Mouse (Mus musculus) ovary, adult 18-20 months (tissue): ENCODE measurements around the gene Snai3.

Experiments used
- DNase-seq: peaks from one replicate; pipeline ENCODE4 v3.0.0; 2022; ENCODE audit warnings: low spot score, mixed read lengths

Gene Snai3

DNA sequence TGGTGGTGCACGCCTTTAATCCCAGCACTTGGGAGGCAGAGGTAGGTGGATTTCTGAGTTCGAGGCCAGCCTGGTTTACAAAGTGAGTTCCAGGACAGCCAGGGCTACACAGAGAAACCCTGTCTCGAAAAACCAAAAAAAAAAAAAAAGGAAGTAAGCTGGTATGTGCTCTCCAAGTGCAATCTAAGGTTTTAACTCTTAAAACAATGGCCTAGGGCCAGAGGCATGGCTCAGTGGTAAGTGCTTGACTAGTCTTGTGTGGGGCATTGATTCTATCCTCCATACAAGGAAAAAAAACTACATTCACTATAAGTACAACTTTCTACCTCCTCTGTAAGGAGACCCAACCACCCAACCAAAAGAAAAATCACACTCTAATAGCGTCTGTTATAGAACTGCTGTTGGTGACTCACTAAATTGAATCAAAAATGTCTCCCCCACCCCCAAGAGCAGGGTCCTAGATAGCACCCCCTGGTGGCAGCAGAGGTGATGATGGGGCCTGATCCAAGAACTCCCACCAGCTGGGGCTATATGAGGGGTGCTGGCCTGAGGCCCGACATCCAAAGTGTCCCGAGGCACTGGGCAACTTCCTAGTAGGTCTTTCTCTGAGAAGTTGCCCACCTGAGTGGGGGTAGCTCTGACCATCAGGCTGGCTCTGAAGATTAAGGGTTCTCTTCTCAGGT is 1.2 kb downstream of the Snai3 start:
- DNase-seq: no peak

DNA sequence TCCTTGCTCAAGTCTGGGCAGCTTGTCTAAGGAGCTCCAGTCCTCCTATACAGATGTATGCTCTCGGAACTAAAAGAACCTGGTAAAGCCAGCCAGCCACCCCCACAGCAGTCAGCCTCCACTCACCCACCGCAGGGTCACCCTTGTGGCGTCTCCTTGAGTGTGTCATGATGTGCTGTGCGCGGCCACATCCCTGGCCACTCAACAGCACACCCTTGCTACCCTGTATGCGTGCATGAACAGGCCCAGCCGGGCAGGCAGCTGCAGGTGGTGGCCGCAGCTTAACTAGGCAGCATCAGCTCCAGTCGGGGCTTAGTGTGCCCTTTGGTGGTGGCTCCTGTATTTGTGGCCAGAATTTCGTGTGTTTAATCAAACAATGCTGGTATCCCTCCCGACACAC is 3.4 kb downstream of the Snai3 start:
- DNase-seq: no peak

DNA sequence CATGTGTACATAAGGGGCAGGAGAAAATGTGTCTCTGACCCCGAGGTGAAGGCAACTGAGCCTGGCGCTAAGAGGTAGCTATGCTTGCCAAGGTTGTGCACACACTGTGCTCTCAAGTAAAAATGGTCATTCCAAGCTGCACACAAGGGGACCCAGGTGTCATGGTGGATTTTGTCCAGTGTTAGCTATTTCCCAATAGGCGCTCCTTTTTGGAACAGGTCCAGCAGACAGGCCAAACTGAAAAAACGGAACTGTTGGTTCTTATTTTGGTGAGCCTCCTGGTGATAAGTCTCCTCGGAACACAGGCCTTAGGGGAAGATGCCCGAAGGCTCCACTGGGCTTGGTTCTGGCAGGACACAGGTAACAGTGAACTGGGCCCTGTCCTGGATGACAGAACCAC is 6.1 kb downstream of the Snai3 start:
- DNase-seq: no peak

DNA sequence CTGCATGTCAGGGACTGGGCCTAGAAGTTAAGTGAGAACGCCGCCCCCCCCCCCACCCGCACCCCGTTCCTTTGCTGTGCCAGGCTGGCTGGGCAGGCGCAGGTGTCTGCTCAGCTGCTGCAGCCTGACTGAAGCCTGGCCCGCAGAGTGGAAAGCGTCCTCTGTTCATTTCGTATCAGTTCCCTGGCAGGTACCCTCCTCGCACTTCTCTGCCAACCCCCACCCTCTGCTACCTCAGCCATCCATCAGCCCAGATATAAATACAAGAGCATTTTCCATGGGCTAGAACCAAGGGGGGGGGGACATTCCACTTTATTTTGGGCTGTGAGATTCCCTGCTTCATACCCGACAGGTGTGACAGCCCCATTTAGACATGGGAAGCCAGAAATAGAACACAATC is 8.4 kb downstream of the Snai3 start:
- DNase-seq: no peak

- DNase-seq: no peak
These were observed 9.3 kb downstream of the Snai3 start for GRCm38 (mm10) chr8:122451161-122451703.

DNA sequence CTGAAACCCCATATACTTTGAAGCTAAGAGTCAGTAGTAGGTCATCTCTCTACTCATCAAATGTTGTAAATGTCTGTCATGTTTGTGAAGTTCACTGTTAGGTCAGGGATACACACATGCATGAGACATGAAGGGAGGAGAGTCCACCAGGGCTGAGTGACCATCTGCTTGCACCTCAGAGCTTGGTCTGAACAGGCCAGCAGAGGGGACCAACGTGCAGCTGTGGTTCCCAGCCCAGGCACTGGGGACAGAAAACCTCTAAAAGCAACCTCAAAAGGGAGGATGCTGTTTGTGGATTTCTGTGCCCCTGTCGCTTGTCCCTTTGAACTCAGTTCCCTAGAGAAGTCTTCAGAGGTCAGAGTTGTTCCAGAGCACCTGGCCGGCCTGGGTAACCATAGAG is 15.3 kb downstream of the Snai3 start:
- DNase-seq: no peak

DNA sequence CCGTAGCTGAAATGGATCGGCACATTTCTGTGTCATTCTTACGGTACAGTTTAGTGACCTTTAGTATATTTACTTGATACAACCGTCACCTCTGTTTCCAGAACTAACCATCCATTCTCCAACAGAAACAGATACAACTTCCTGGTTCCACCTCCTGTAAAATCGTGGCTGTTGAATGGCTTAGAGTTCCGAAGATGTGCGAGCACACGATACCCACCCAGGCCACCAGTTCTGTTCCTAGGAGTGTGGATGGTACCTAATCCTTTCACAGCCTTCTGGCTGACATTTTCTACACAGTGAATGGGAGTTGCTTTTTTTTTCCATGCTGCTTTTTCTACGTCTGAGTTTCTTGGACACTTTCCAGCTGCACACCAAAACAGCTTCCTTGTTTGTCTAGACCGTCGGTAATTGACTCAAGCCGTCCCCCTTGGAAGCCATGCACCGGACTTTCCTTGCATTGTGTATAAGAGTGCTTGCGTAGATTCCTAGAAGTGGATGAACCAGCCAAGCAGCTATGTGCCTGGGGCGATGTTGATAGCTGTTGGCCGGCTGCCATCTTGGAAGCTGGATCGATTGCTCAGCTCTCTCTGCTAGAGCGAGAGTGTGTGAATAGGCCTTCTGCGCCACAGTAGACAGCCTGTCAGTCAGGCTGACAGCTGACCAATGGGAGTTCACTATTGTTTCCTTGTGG is 16.3 kb downstream of the Snai3 start:
- DNase-seq: peak; percentile 75

GRCm38 (mm10) chr8:122443262-122444006 is 17.1 kb downstream of the Snai3 start, which contains the start of gene Mvd:
Gene Mvd, minus strand, starts transcription at chr8:122443422.
- DNase-seq: peak; percentile 100

- DNase-seq: no peak
These were observed 17.8 kb downstream of the Snai3 start for GRCm38 (mm10) chr8:122442781-122443180.

GRCm38 (mm10) chr8:122442356-122442755 is 18.2 kb downstream of the Snai3 start:
- no peak for DNase-seq

DNA sequence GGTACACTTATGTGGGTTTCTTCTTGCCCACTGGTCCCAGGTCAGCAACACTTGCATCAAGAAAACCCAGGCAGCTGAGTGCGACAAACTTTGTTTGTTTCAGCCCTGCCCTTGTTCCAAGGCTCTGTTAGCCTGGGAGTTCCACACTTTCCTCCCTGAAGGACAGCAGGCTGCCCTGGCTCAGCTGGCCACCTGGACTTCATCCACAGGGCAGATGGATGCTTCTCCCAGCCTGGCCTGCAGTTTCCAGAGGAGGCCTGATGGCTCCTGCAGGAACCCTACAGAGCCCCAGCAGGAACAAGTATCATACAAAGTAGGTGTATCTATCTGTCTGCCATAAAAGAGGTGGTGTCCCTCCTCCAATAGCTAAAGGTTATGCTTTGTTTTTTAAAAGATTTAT is 19.2 kb downstream of the Snai3 start:
- DNase-seq: no peak

DNA sequence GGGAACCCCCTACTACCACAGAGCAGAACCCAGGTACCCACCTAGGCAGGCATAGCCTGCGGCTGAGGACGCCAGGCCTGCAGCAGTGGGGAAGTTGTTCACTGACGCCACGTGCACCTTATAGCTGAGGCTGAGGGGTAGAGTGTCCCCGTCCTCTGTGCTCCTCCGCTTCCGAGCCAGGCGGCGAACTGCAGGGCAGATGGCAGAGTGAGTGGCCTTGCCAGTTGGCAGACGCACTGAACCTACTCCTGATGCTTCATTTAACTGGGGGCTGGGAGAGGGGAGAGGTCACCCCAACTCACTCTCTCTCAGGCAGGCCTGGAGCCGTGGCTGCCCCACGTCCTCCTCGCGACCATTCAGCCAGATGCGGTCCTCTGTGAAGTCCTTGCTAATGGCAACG is 21.2 kb downstream of the Snai3 start:
- no peak for DNase-seq

- no peak for DNase-seq
These were observed 22.7 kb downstream of the Snai3 start for GRCm38 (mm10) chr8:122437708-122438331.

DNA sequence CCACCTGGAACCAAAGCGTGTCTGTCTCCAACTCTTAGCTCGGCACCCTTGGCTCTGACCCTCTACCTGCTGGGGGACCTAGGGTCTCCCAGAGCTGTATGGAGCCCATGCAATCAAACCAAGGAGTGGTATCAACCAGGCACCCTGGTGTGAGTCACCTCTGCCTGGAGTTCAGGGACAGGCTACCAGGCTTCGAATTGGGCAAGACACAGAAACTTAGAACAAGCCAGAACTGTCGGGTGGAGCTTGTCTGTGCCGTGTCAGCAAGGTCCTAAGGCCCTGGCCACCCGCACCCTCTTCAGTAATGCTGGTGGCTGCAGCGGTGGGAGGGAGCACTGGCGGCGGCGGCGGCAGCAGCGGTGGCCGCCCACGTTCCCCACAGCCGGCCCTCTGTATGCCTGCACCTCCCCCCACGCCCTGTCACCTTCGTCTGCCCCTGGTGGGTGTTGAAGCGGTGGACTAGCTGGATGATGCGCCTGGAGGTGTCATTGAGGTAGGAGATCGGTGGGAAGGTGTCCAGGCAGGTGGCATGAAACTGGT is 23.9 kb downstream of the Snai3 start:
- no peak for DNase-seq

DNA sequence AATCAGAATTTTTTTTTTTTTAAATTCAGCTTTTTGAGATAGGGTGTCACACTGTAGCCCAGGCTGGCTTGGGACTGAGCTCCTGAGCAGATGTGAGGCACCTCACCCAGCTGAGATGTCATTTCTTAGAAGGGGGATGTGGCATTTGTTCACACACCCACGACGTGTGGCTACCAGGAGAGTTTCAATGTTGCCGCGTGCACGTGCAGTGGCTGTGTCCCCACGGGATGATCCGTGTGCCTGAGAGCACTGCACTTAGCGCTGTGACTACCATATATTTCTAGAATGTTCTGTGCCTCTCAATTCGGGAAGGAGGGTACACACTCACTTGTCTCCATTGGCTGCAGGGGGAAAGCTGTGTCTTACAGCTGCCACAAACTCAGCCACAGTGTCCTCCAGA is 24.4 kb downstream of the Snai3 start:
- DNase-seq: no peak

GRCm38 (mm10) chr8:122435375-122435774 is 25.2 kb downstream of the Snai3 start:
- no peak for DNase-seq

GRCm38 (mm10) chr8:122433269-122433905 is 27.1 kb downstream of the Snai3 start:
- no peak for DNase-seq

- peak; percentile 60 for DNase-seq
These were observed 27.9 kb downstream of the Snai3 start, which contains the start of gene Cyba for GRCm38 (mm10) chr8:122432443-122433268. Gene Cyba, minus strand, starts transcription at chr8:122432930.

DNA sequence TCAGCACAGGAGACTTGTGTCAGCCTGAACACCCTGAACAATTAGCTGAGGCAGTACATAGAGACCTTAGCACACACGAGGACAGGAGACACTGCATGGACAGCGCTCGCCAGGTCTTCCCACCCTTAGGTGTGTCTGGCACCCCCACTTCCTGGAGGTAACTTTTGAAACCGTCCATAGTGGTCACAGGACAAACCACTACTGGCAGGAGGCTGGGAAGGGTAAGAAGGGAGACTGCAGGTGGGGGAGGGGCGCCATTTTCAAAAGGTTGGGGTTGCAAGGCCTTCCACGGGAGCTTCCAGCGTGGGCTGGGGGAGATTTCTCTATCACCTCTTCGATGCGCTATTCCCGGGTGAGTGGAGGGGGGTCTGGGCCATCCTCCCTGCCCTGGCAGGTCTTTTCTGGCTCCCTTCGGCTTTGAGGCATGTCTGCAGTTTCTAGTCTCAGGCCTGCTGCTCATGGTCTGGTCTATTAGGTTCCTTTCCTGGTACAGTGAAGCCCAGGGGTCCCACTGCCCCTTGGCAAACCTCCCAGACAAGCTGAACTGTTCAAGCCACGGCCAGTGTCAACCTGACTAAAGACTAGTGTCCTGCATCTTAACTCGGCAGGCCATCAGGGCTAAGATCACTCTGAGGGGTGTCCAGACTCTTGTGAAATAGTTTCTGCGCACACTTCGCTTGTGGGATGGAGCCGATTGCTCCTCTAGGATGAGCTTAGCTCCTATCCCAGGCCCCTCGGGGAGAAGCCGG is 28.7 kb downstream of the Snai3 start:
- no peak for DNase-seq

DNA sequence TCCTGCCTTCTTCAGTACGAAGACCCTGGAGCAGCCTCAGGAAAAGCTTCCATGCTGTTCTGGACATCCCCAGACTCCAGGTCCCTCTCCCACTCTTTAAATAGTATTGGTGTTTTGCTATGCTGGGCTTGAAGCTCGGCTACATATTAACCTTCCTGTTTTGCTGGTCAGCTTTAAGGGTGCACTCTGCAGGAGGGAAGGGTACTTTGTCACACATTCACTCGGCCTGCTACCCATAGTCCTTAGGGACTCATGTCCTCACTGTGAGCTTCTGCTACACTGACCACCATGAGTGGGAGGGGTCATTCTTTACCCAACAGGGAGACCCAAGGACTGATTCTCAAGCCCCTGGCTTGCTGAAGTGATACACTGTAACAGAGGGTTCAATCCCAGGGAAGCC is 29.9 kb downstream of the Snai3 start:
- no peak for DNase-seq
